Mouse (Mus musculus) C2C12 (cell line): ENCODE measurements at regions not wholly inside any gene's neighbourhood (a gene's known extent, or its start where the extent isn't known, plus 50 kb on each side); places are given as distances from the start of the nearest gene placed in this dataset.

ENCODE experiments used
- CEBPB ChIP-seq: IDR thresholded peaks from one replicate; pipeline ENCODE4 v1.6.1; 2011; ENCODE audit warnings: low read depth, mild to moderate bottlenecking, control low read depth, moderate library complexity
- CTCF ChIP-seq: IDR thresholded peaks from one replicate; pipeline ENCODE4 v1.5.1; 2011; ENCODE audit not compliant: control insufficient read depth, insufficient read depth, insufficient read length
- FOSL1 ChIP-seq: IDR thresholded peaks from one replicate; pipeline ENCODE4 v1.8.0; 2011; ENCODE audit warnings: mild to moderate bottlenecking, low read length; ENCODE audit not compliant: poor library complexity, insufficient read depth, severe bottlenecking
- MAX ChIP-seq: IDR thresholded peaks from one replicate; pipeline ENCODE4 v1.6.1; 2011; ENCODE audit warnings: mild to moderate bottlenecking, control low read depth
- MYOD1 ChIP-seq: IDR thresholded peaks from one replicate; pipeline ENCODE4 v1.6.1; 2011; ENCODE audit warnings: low read depth; ENCODE audit not compliant: control insufficient read depth, insufficient read length
- MYOG ChIP-seq: IDR thresholded peaks from one replicate; pipeline ENCODE4 v1.6.1; 2011; ENCODE audit not compliant: control insufficient read depth, insufficient read length; ENCODE audit errors: extremely low read depth
- USF1 ChIP-seq: IDR thresholded peaks from one replicate; pipeline ENCODE4 v1.6.1; 2011; ENCODE audit warnings: low read depth, mild to moderate bottlenecking, control low read depth, moderate library complexity

DNA sequence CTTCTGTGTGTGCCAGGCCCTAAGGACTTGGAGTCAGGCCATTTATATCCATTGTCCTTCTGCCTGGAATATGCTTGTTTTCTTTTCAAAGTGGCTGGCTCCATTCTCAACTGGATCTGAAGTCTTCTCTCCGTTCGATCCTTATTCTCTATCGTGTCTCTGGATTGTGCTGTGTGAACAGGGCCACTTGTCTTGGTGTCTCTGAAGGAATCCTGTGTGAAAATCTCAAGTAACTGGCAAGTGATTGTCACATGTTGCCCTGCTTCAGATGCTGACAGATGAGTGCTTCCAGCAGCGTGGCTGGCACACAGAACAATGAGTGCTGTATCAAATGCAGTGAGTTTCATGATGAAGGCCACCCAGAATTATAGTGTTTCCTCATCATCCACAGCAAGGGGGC is 96.4 kb downstream of the Stk35 start:
- no peak for TF ChIP-seq CTCF
- TF ChIP-seq USF1 = no peak
- TF ChIP-seq MYOD1 = no peak
- no peak for TF ChIP-seq MAX
- TF ChIP-seq MYOG = no peak
- no peak for TF ChIP-seq CEBPB
- no peak for TF ChIP-seq FOSL1
